Mouse (Mus musculus) cerebellum, adult (tissue): ENCODE results near the gene Spast.

Experiments
- ATAC-seq: cut with Nextera tagmentation; 2 replicates; pipeline ENCODE4 v1.9.2; 2017; ENCODE audit warnings: mild to moderate bottlenecking, moderate library complexity, mixed read lengths; ENCODE audit not compliant: insufficient number of reproducible peaks, low FRiP score, low TSS enrichment

Spast gene

GRCm38 (mm10) chr17:74416841-74417360 lies 78.1 kb downstream of the Spast start:
- ATAC-seq = no peak

DNA sequence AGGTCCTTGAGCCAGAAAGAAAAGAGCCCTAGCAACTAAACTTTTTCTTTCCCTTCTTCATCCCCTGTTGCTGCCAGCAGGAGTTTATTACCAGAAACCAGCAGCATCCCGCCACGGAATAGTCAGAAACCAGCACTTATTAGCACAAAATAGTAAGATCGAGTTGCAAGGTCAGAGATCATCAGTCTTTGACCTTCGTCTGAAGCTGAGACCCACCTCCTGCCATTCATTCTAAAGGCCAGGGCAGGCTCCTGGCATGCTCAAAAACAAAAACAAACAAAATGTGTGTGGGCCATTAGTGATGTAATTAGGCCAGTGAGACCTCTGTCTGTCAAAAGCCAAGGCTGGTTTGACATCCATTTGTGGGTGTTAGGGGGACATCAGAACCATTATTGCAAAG lies 79.4 kb downstream of the Spast start:
- no peak for ATAC-seq

DNA sequence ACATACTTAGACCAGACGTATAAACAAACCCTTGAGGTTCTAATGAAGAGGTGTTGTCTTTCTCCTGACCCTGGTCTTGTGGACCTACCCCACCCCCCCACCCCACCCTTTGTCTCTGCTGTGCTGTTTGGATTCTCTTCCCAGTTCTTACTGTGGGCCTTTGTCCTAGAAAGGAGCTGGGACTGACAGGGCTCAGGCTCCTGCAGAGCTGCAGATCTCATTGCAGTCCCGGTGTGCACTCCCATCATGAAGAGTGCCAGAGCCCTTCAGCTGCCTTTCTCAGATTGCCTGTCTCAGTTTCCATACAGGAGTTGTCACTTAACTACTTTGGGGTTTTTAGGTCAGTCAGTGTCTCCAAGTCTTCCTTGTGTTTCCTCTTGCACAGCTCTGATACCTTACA lies 81.9 kb downstream of the Spast start:
- ATAC-seq = no peak

- no peak for ATAC-seq
Measured at GRCm38 (mm10) chr17:74424401-74425005, 85.7 kb downstream of the Spast start.

- no peak for ATAC-seq
Measured at GRCm38 (mm10) chr17:74430074-74430473, 91.3 kb downstream of the Spast start.

DNA sequence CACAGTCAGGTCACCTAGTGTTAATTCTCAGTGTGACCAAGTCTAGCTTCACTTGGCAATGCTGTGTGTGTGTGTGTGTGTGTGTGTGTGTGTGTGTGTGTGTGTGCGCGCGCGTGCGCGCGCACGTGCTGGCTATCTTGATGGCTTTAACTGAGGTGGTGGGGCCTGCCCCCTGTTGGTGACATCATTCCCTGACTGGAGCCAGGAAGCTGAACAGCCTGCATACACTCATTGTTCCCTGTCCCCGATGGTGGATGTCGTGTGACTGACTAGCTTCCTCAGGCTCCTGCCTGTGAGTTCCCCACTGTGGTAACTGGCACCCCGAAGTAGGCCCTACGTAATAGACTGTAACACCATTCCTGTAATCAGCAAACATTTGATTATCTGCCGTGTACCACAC lies 92.7 kb downstream of the Spast start:
- no peak for ATAC-seq

DNA sequence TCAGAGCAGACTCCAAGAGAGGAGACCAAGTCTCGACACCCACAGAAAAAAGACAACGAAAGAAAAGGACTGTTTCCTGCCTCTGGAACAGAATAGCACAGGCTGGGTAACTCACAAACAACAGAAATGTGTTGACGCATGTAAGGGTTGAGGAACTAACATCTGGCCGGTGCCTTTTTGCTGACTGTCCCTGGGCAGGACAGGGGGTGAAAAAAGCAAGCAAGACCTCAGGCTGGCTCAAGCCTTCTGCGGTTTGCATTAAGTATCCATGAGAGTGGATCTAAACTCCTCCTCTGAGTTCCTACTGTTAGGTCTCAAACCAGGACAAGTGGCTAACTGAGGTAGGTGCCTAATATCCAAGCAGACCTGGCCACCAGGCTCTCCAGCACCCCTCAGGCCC lies 93.8 kb downstream of the Spast start:
- ATAC-seq = no peak

GRCm38 (mm10) chr17:74437762-74438161 lies 99.0 kb downstream of the Spast start:
- ATAC-seq = no peak

GRCm38 (mm10) chr17:74440486-74440885 lies 101.7 kb downstream of the Spast start:
- no peak for ATAC-seq
